Mouse (Mus musculus): ENCODE measurements around the gene Arrdc2.

DNA sequence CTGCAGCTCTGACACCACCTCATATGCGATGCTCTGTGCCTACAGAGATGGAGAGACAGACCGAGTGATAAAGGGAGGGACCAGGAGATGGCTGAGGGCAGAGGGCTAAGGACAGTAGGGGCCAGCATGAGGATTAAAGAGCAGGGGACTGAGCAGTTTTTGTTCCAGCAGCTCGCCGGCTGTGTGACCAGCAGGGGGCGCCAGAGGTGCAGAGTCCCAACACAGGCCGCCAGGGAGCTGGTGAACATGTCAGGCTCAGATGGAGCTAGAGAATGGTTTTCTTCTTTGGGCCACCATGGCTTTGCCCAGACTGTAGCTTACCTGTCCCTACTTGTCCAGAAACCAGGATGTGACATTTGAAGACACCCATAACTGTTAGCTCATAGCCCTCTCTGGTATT, 5.0 kb upstream of the Arrdc2 start:
- peak; percentile 79 for TF ChIP-seq CTCF (IDR thresholded peaks at IDR 0.05; ENCODE audit: insufficient read depth, low read length)
- TF ChIP-seq POLR2A (IDR thresholded peaks at IDR 0.05; ENCODE audit: borderline replicate concordance, extremely low read depth, low read depth, low read length), result no peak
